Mouse (Mus musculus) testis, adult 2 months (tissue): ENCODE measurements around the gene Calm1. TPM values are rescaled to one million over a fixed set of nuclear protein-coding genes. Genes with fewer than 3 reads are reported as not detected.
A peak's percentile ranks its signal among the peaks of the same experiment; 100 is the strongest.

Source experiments
- H3K27ac ChIP-seq: fragments of 200-500 bp; 2 replicates; pipeline ENCODE4 v1.5.1; 2012; ENCODE audit warnings: low read depth, low read length; ENCODE audit not compliant: control insufficient read depth, insufficient read depth
- H3K27me3 ChIP-seq: fragments of 200-500 bp; 2 replicates; pipeline ENCODE4 v1.6.1; 2012; ENCODE audit warnings: mild to moderate bottlenecking, low read length, moderate library complexity; ENCODE audit not compliant: control insufficient read depth, insufficient read depth
- H3K36me3 ChIP-seq: fragments of 200-500 bp; 2 replicates; pipeline ENCODE4 v1.6.1; 2012; ENCODE audit warnings: mild to moderate bottlenecking, low read length; ENCODE audit not compliant: control insufficient read depth, insufficient read depth
- H3K4me1 ChIP-seq: fragments of 200-500 bp; 2 replicates; pipeline ENCODE4 v1.6.1; 2012; ENCODE audit warnings: low read length; ENCODE audit not compliant: control insufficient read depth, insufficient read depth
- H3K4me3 ChIP-seq: fragments of 200-500 bp; 2 replicates; pipeline ENCODE4 v1.5.1; 2012; ENCODE audit warnings: low read depth, mild to moderate bottlenecking, low read length, moderate library complexity, mixed read lengths; ENCODE audit not compliant: control insufficient read depth
- CTCF ChIP-seq: fragments of 200-500 bp; IDR thresholded peaks from 2 replicates; pipeline ENCODE4 v1.5.1; 2012; ENCODE audit warnings: low read depth, mild to moderate bottlenecking, inconsistent platforms, low read length, moderate library complexity; ENCODE audit not compliant: control insufficient read depth, insufficient read depth, insufficient replicate concordance
- POLR2A ChIP-seq: fragments of 200-500 bp; IDR thresholded peaks from 2 replicates; pipeline ENCODE4 v1.6.1; 2012; ENCODE audit warnings: low read depth, mild to moderate bottlenecking, inconsistent platforms, low read length, moderate library complexity; ENCODE audit not compliant: control insufficient read depth
- polyA plus RNA-seq: library from polyadenylated mRNA; depleted of rRNA; stranded (reverse); fragments of >200 nt; gene quantifications from 2 replicates; pipeline ENCODE4 v1.2.3, GENCODE M21; 2012

The Calm1 gene
- polyA plus RNA-seq, 1 experiment: 331 TPM

GRCm38 (mm10) chr12:100185897-100186296, 13.3 kb upstream of the Calm1 start:
- Histone ChIP-seq H3K36me3 (no peaks in the 10 kb centered on the region), H3K4me3 (peak overlapping the region; percentile 11; the same call in 1 of the 2 replicates), H3K4me1 (peaks cover 6% of the 10 kb centered on the region), H3K27me3 (no peaks in the 10 kb centered on the region), H3K27ac (no peak overlapping the region)
- no peak for TF ChIP-seq CTCF
- no peak for TF ChIP-seq POLR2A

- H3K4me3 ChIP-seq: peak overlapping the region; percentile 46
- H3K27me3 ChIP-seq: no peaks in the 10 kb centered on the region
- TF ChIP-seq CTCF (no peak), POLR2A (no peak)
- H3K27ac ChIP-seq: peak overlapping the region; percentile 98
- H3K36me3 ChIP-seq: no peaks in the 10 kb centered on the region
- H3K4me1 ChIP-seq: peaks cover 6% of the 10 kb centered on the region
These were observed 12.9 kb upstream of the Calm1 start for GRCm38 (mm10) chr12:100186376-100186775.

GRCm38 (mm10) chr12:100187013-100187755, 12.1 kb upstream of the Calm1 start:
- Histone ChIP-seq H3K36me3 (no peaks in the 10 kb centered on the region), H3K27me3 (no peaks in the 10 kb centered on the region), H3K4me3 (peak overlapping the region; percentile 97), H3K4me1 (peaks cover 6% of the 10 kb centered on the region), H3K27ac (peak overlapping the region; percentile 98)
- TF ChIP-seq CTCF: no peak
- peak; percentile 74 for TF ChIP-seq POLR2A

- Histone ChIP-seq H3K36me3 (no peaks in the 10 kb centered on the region), H3K4me1 (peaks cover 6% of the 10 kb centered on the region), H3K27ac (peak overlapping the region; percentile 85), H3K4me3 (peak overlapping the region; percentile 97), H3K27me3 (no peaks in the 10 kb centered on the region)
- no peak for TF ChIP-seq POLR2A
- TF ChIP-seq CTCF: no peak
These were observed 11.3 kb upstream of the Calm1 start for GRCm38 (mm10) chr12:100187756-100188430.

- Histone ChIP-seq H3K4me1 (peaks cover 6% of the 10 kb centered on the region), H3K4me3 (no peak overlapping the region), H3K36me3 (no peaks in the 10 kb centered on the region), H3K27me3 (no peaks in the 10 kb centered on the region), H3K27ac (no peak overlapping the region)
- TF ChIP-seq POLR2A (no peak), CTCF (no peak)
These were observed 8.4 kb upstream of the Calm1 start for GRCm38 (mm10) chr12:100190802-100191201.

- no peaks in the 10 kb centered on the region for H3K27me3 ChIP-seq
- H3K4me3 ChIP-seq: no peak overlapping the region
- TF ChIP-seq CTCF (no peak), POLR2A (no peak)
- peaks cover 2% of the 10 kb centered on the region; the same call in 1 of the 2 replicates for H3K4me1 ChIP-seq
- no peak overlapping the region for H3K27ac ChIP-seq
- no peaks in the 10 kb centered on the region for H3K36me3 ChIP-seq
These were observed 5.1 kb upstream of the Calm1 start for GRCm38 (mm10) chr12:100194181-100194580.

GRCm38 (mm10) chr12:100196786-100197185, 2.4 kb upstream of the Calm1 start:
- peaks cover 9% of the 10 kb centered on the region for H3K4me1 ChIP-seq
- no peak overlapping the region for H3K27ac ChIP-seq
- H3K27me3 ChIP-seq: no peaks in the 10 kb centered on the region
- no peak overlapping the region for H3K4me3 ChIP-seq
- H3K36me3 ChIP-seq: no peaks in the 10 kb centered on the region; the same call in 1 of the 2 replicates
- TF ChIP-seq CTCF: no peak
- TF ChIP-seq POLR2A: no peak
